Mouse (Mus musculus) G1E (cell line): ENCODE data around the gene Cox7a1. TPM values are rescaled to one million over a fixed set of nuclear protein-coding genes. Genes with fewer than 3 reads are reported as not detected.

Experiments used
- ATAC-seq: 2 replicates; pipeline ENCODE4 v1.8.0; 2016; ENCODE audit warnings: mild to moderate bottlenecking; ENCODE audit not compliant: insufficient number of reproducible peaks, poor library complexity, low FRiP score, severe bottlenecking; ENCODE audit errors: extremely low read depth
- DNase-seq: peaks from one replicate; pipeline ENCODE4 v3.0.0; 2012; ENCODE audit warnings: low spot score
- H3K27me3 ChIP-seq: 2 replicates; pipeline ENCODE4 v1.6.1; 2012; ENCODE audit warnings: mild to moderate bottlenecking, low read length, inconsistent platforms; ENCODE audit not compliant: insufficient read depth
- H3K36me3 ChIP-seq: replicated peaks from 2 replicates; pipeline ENCODE3; 2012; ENCODE audit warnings: mild to moderate bottlenecking, inconsistent platforms
- H3K4me1 ChIP-seq: 2 replicates; pipeline ENCODE4 v1.6.1; 2012; ENCODE audit warnings: low read depth, low read length, inconsistent platforms, mixed read lengths; ENCODE audit not compliant: insufficient read depth
- H3K4me3 ChIP-seq: 2 replicates; pipeline ENCODE4 v1.5.1; 2012; ENCODE audit warnings: low read depth, mild to moderate bottlenecking, inconsistent platforms, low read length, moderate library complexity, mixed read lengths
- H3K9me3 ChIP-seq: replicated peaks from 2 replicates; pipeline ENCODE4 v1.6.1; 2012; ENCODE audit warnings: inconsistent platforms
- CTCF ChIP-seq: IDR thresholded peaks from 2 replicates; pipeline ENCODE4 v1.5.1; 2012; ENCODE audit warnings: low read depth, low read length, inconsistent platforms, mixed read lengths
- GATA1 ChIP-seq: IDR thresholded peaks from 2 replicates; pipeline ENCODE4 v1.6.1; 2012; ENCODE audit warnings: borderline replicate concordance, low read length, inconsistent platforms, mixed read lengths
- GATA2 ChIP-seq: IDR thresholded peaks from 2 replicates; pipeline ENCODE4 v1.6.1; 2012; ENCODE audit warnings: low read depth, low read length, inconsistent platforms, borderline replicate concordance
- POLR2AphosphoS5 ChIP-seq: IDR thresholded peaks from 2 replicates; pipeline ENCODE4 v1.6.1; 2012; ENCODE audit warnings: low read depth, low read length, inconsistent platforms; ENCODE audit not compliant: insufficient replicate concordance
- TAL1 ChIP-seq: conservative IDR thresholded peaks from 2 replicates; pipeline ENCODE4 v1.6.1; 2012; ENCODE audit warnings: low read depth, low read length, inconsistent platforms, mixed read lengths
- polyA plus RNA-seq: library from polyadenylated mRNA; stranded (reverse); fragments of >175 nt; gene quantifications from 2 replicates; pipeline ENCODE4 v1.2.3, GENCODE M21; 2012
- total RNA-seq, 2 experiments: library from RNA; stranded (forward) in 1 of 2; stranded (reverse) in 1 of 2; fragments of 200-1000 nt in 1 of 2; fragments of >200 nt in 1 of 2; fragmentation: Nextera tagmentation in 1 of 2; gene quantifications; 2 replicates each; pipeline ENCODE4 v1.2.3; 2014 to 2017

Gene Cox7a1
- total and polyA plus RNA-seq, 3 experiments = 16.0 to 57.0 (median 32.4) TPM

- H3K9me3 ChIP-seq = no peaks in the 10 kb centered on the region
- TF ChIP-seq TAL1 (no peak), CTCF (no peak), POLR2AphosphoS5 (no peak), GATA2 (no peak), GATA1 (no peak)
- H3K36me3 ChIP-seq = peaks cover 69% of the 10 kb centered on the region
These were observed 8.1 kb downstream of the Cox7a1 start for GRCm38 (mm10) chr7:30192088-30192487.

GRCm38 (mm10) chr7:30193013-30193412 lies 9.1 kb downstream of the Cox7a1 start:
- DNase-seq (no peak), ATAC-seq (no peak)
- Histone ChIP-seq H3K4me3 (no peak overlapping the region), H3K4me1 (peaks cover 37% of the 10 kb centered on the region), H3K9me3 (no peaks in the 10 kb centered on the region), H3K27me3 (no peaks in the 10 kb centered on the region), H3K36me3 (peaks cover 60% of the 10 kb centered on the region)
- TF ChIP-seq CTCF (no peak), GATA1 (no peak), POLR2AphosphoS5 (no peak), GATA2 (no peak), TAL1 (no peak)

More at GRCm38 (mm10) chr7:30192088-30192487, 8.1 kb downstream of the Cox7a1 start:
- peaks cover 35% of the 10 kb centered on the region for H3K4me1 ChIP-seq
- DNase-seq (no peak), ATAC-seq (no peak)
- H3K4me3 ChIP-seq = no peak overlapping the region
- no peaks in the 10 kb centered on the region for H3K27me3 ChIP-seq

GRCm38 (mm10) chr7:30193581-30194100 lies 9.7 kb downstream of the Cox7a1 start:
- Histone ChIP-seq H3K4me3 (peak overlapping the region; percentile 80), H3K36me3 (peaks cover 54% of the 10 kb centered on the region), H3K4me1 (peaks cover 39% of the 10 kb centered on the region), H3K9me3 (no peaks in the 10 kb centered on the region), H3K27me3 (no peaks in the 10 kb centered on the region)
- ATAC-seq (peak; percentile 66), DNase-seq (peak; percentile 74)
- TF ChIP-seq TAL1 = no peak
- TF ChIP-seq GATA1 = no peak
- TF ChIP-seq POLR2AphosphoS5 = no peak
- TF ChIP-seq CTCF = no peak
- no peak for TF ChIP-seq GATA2

GRCm38 (mm10) chr7:30194101-30194831 lies 10.3 kb downstream of the Cox7a1 start:
- peak; percentile 69 for DNase-seq
- Histone ChIP-seq H3K4me1 (peaks cover 41% of the 10 kb centered on the region), H3K4me3 (peak overlapping the region; percentile 80), H3K36me3 (peaks cover 47% of the 10 kb centered on the region), H3K9me3 (no peaks in the 10 kb centered on the region), H3K27me3 (no peaks in the 10 kb centered on the region)
- no peak for TF ChIP-seq POLR2AphosphoS5
- TF ChIP-seq CTCF = no peak
- TF ChIP-seq TAL1 = no peak
- TF ChIP-seq GATA2 = no peak
- 0 out of 2 replicates have a peak, but pooled peaks have one; percentile 6 for ATAC-seq

GRCm38 (mm10) chr7:30194884-30195283 lies 10.9 kb downstream of the Cox7a1 start:
- H3K9me3 ChIP-seq = no peaks in the 10 kb centered on the region
- no peaks in the 10 kb centered on the region; the same call in 1 of the 2 replicates for H3K27me3 ChIP-seq
- peak; percentile 77 for ATAC-seq
- DNase-seq = peak; percentile 88
- H3K4me1 ChIP-seq = peaks cover 41% of the 10 kb centered on the region
- H3K36me3 ChIP-seq = peaks cover 43% of the 10 kb centered on the region
- H3K4me3 ChIP-seq = peak overlapping the region; percentile 80
- TF ChIP-seq GATA1 (no peak), POLR2AphosphoS5 (no peak), TAL1 (no peak), CTCF (no peak)

- DNase-seq (no peak), ATAC-seq (no peak)
- peak overlapping the region; percentile 80; the same call in 1 of the 2 replicates for H3K4me3 ChIP-seq
- peaks cover 3% of the 10 kb centered on the region; the same call in 1 of the 2 replicates for H3K27me3 ChIP-seq
- TF ChIP-seq TAL1 = no peak
- TF ChIP-seq CTCF = no peak
- TF ChIP-seq POLR2AphosphoS5 = no peak
- no peak for TF ChIP-seq GATA2
- no peak for TF ChIP-seq GATA1
- H3K9me3 ChIP-seq = no peaks in the 10 kb centered on the region
- peaks cover 41% of the 10 kb centered on the region for H3K4me1 ChIP-seq
- peaks cover 38% of the 10 kb centered on the region for H3K36me3 ChIP-seq
These were observed 11.5 kb downstream of the Cox7a1 start for GRCm38 (mm10) chr7:30195461-30195860.
